Mouse (Mus musculus) CH12.LX (cell line): ENCODE measurements at regions not wholly inside any gene's neighbourhood (a gene's known extent, or its start where the extent isn't known, plus 50 kb on each side); places are given as distances from the start of the nearest gene placed in this dataset.

ENCODE experiments used
- DNase-seq: peaks from one replicate; pipeline ENCODE4 v3.0.0-alpha.2; 2013; ENCODE audit errors: extremely low read depth
- H3K27ac ChIP-seq: 2 replicates; pipeline ENCODE4 v1.5.1; 2012; ENCODE audit warnings: low read depth, mild to moderate bottlenecking, control low read depth, moderate library complexity; ENCODE audit not compliant: insufficient read depth
- H3K27me3 ChIP-seq: replicated peaks from 2 replicates; pipeline ENCODE3; 2012; ENCODE audit warnings: inconsistent platforms
- H3K36me3 ChIP-seq, 2 experiments: replicated peaks in 1 of 2; 2 replicates each; pipeline versions ENCODE3 to v1.6.1; 2012; ENCODE audit warnings: inconsistent platforms in 1 of 2, low read length in 1 of 2, mild to moderate bottlenecking in 1 of 2, mixed read lengths in 1 of 2, moderate library complexity in 1 of 2; ENCODE audit not compliant: control insufficient read depth in 1 of 2, insufficient read depth in 1 of 2
- H3K4me1 ChIP-seq, 2 experiments: 2 replicates each; pipeline ENCODE4 v1.6.1; 2012; ENCODE audit warnings: inconsistent platforms in 1 of 2, moderate library complexity in 1 of 2; ENCODE audit not compliant: insufficient read depth in 2 of 2, control insufficient read depth in 1 of 2
- H3K4me2 ChIP-seq: 2 replicates; pipeline ENCODE4 v1.6.1; 2012; ENCODE audit warnings: low read depth, mild to moderate bottlenecking, control low read depth; ENCODE audit not compliant: poor library complexity, insufficient read depth, severe bottlenecking
- H3K4me3 ChIP-seq, 3 experiments: fragments of 150-350 bp in 1 of 3; sonication (generic) in 1 of 3; replicated peaks in 1 of 3; 2 replicates each; pipeline versions ENCODE3 to v1.5.1; 2011 to 2012; ENCODE audit warnings: low read depth in 2 of 3, low read length in 2 of 3, mild to moderate bottlenecking in 2 of 3, moderate library complexity in 2 of 3, control low read depth in 1 of 3, improper control_type of control experiment in 1 of 3, inconsistent platforms in 1 of 3, mixed read lengths in 1 of 3; ENCODE audit not compliant: poor library complexity in 1 of 3
- H3K79me2 ChIP-seq: replicated peaks from 2 replicates; pipeline ENCODE4 v1.6.1; 2012; ENCODE audit warnings: mild to moderate bottlenecking, moderate library complexity; ENCODE audit not compliant: control insufficient read depth, poor library complexity, insufficient read depth, severe bottlenecking; ENCODE audit errors: extremely low read depth
- H3K9ac ChIP-seq: 2 replicates; pipeline ENCODE4 v1.6.1; 2012; ENCODE audit warnings: low read depth, mild to moderate bottlenecking, control low read depth, moderate library complexity; ENCODE audit not compliant: insufficient read depth
- H3K9me3 ChIP-seq: replicated peaks from 2 replicates; pipeline ENCODE3; 2012; ENCODE audit warnings: low read length, inconsistent platforms, mixed read lengths
- CHD2 ChIP-seq: IDR thresholded peaks from 2 replicates; pipeline ENCODE4 v1.6.1; 2011; ENCODE audit warnings: low read length, improper control_type of control experiment
- E2F4 ChIP-seq: IDR thresholded peaks from 2 replicates; pipeline ENCODE4 v1.6.1; 2011; ENCODE audit warnings: low read depth, low read length, improper control_type of control experiment; ENCODE audit not compliant: insufficient replicate concordance
- IRF4 ChIP-seq: IDR thresholded peaks from 2 replicates; pipeline ENCODE4 v1.6.1; 2014; ENCODE audit warnings: low read depth, mild to moderate bottlenecking, inconsistent platforms, low read length, improper control_type of control experiment
- JUN ChIP-seq: IDR thresholded peaks from 2 replicates; pipeline ENCODE4 v1.6.1; 2011; ENCODE audit warnings: low read depth, mild to moderate bottlenecking, low read length, improper control_type of control experiment, moderate library complexity; ENCODE audit not compliant: insufficient read depth
- KAT2A ChIP-seq: IDR thresholded peaks from 2 replicates; pipeline ENCODE4 v1.6.1; 2012; ENCODE audit warnings: low read length, improper control_type of control experiment, inconsistent platforms; ENCODE audit not compliant: insufficient replicate concordance
- MAX ChIP-seq: IDR thresholded peaks from 2 replicates; pipeline ENCODE4 v1.6.1; 2011; ENCODE audit warnings: low read length, improper control_type of control experiment
- MAZ ChIP-seq: IDR thresholded peaks from 2 replicates; pipeline ENCODE4 v1.6.1; 2012; ENCODE audit warnings: low read depth, mild to moderate bottlenecking, inconsistent platforms, low read length, improper control_type of control experiment, moderate library complexity
- MXI1 ChIP-seq: IDR thresholded peaks from 2 replicates; pipeline ENCODE4 v1.6.1; 2011; ENCODE audit warnings: mild to moderate bottlenecking, low read depth, low read length, improper control_type of control experiment
- NELFE ChIP-seq: IDR thresholded peaks from 2 replicates; pipeline ENCODE4 v1.6.1; 2011; ENCODE audit warnings: low read depth, low read length, improper control_type of control experiment
- NRF1 ChIP-seq: IDR thresholded peaks from 2 replicates; pipeline ENCODE4 v1.6.1; 2014; ENCODE audit warnings: low read depth, mild to moderate bottlenecking, inconsistent platforms, low read length, improper control_type of control experiment, moderate library complexity
- POLR2AphosphoS2 ChIP-seq: IDR thresholded peaks from 2 replicates; pipeline ENCODE4 v1.6.1; 2011; ENCODE audit warnings: low read depth, low read length, improper control_type of control experiment
- RAD21 ChIP-seq: IDR thresholded peaks from 2 replicates; pipeline ENCODE4 v1.6.1; 2011; ENCODE audit warnings: low read depth, mild to moderate bottlenecking, low read length, improper control_type of control experiment, moderate library complexity
- SIN3A ChIP-seq: IDR thresholded peaks from 2 replicates; pipeline ENCODE4 v1.6.1; 2012; ENCODE audit warnings: low read length, improper control_type of control experiment, inconsistent platforms
- TBP ChIP-seq: conservative IDR thresholded peaks from 2 replicates; pipeline ENCODE4 v1.6.1; 2011; ENCODE audit warnings: low read depth, low read length, improper control_type of control experiment
- UBTF ChIP-seq: IDR thresholded peaks from 2 replicates; pipeline ENCODE4 v1.6.1; 2012; ENCODE audit warnings: low read depth, mild to moderate bottlenecking, inconsistent platforms, low read length, improper control_type of control experiment, moderate library complexity
- USF1 ChIP-seq: IDR thresholded peaks from 2 replicates; pipeline ENCODE4 v1.6.1; 2014; ENCODE audit warnings: low read depth, mild to moderate bottlenecking, inconsistent platforms, low read length, improper control_type of control experiment
- USF2 ChIP-seq: conservative IDR thresholded peaks from 2 replicates; pipeline ENCODE4 v1.6.1; 2011; ENCODE audit warnings: low read depth, low read length, improper control_type of control experiment
- dilution Hi-C: fragments of 300-500 bp; cut with MboI; formaldehyde crosslinking; loops from 2 replicates; pipeline ENCODE4 v1.14.3; 2020; ENCODE audit warnings: low sequenced_read_pairs; ENCODE audit not compliant: extremely low pct_unique_long_range_greater_than_20kb, extremely low pct_ligation_motif_present
- in situ Hi-C: fragments of 300-500 bp; cut with MboI; formaldehyde crosslinking; loops from 3 replicates; pipeline ENCODE4 v1.14.3; 2019; ENCODE audit warnings: low sequenced_read_pairs, low pct_ligation_motif_present, low pct_unique_long_range_greater_than_20kb, mixed read lengths

GRCm38 (mm10) chr19:21919074-21919473, 140.9 kb downstream of the Cemip2 start:
- H3K9me3 ChIP-seq, result no peaks in the 10 kb centered on the region
- H3K4me1 ChIP-seq, result peaks cover 6 to 30% of the 10 kb centered on the region in 2 experiments; a peak in 3 of 4 replicates
- no peaks in the 10 kb centered on the region for H3K79me2 ChIP-seq
- H3K9ac ChIP-seq, result no peak overlapping the region
- no peaks in the 10 kb centered on the region for H3K36me3 ChIP-seq
- in situ Hi-C loops, result no loop called here
- dilution Hi-C loops, result no loop called here
- no peak for TF ChIP-seq RAD21
- no peak for TF ChIP-seq E2F4
- no peak overlapping the region for H3K4me2 ChIP-seq
- H3K27ac ChIP-seq, result no peak overlapping the region
- no peak for DNase-seq
- H3K4me3 ChIP-seq, result no peak overlapping the region
- no peaks in the 10 kb centered on the region for H3K27me3 ChIP-seq

GRCm38 (mm10) chr19:21940114-21940513, 162.0 kb downstream of the Cemip2 start:
- TF ChIP-seq MXI1 (no peak), SIN3A (no peak), POLR2AphosphoS2 (no peak), UBTF (no peak), IRF4 (no peak), NELFE (no peak), JUN (no peak), MAX (no peak), MAZ (no peak), USF2 (no peak), KAT2A (no peak), CHD2 (no peak), TBP (no peak), USF1 (no peak), NRF1 (no peak)
- H3K79me2 ChIP-seq, result no peaks in the 10 kb centered on the region
- H3K4me2 ChIP-seq, result no peak overlapping the region
- H3K9ac ChIP-seq, result no peak overlapping the region
- no peaks in the 10 kb centered on the region for H3K9me3 ChIP-seq
- DNase-seq, result no peak
- in situ Hi-C loops, result loop anchor here (10.0 kb wide), 1 partner anchor 165 kb away; the partner anchor contains the start of gene Cemip2
- H3K4me1 ChIP-seq, result peaks cover 0 to 5% of the 10 kb centered on the region in 2 experiments; a peak in 2 of 4 replicates
- no peaks in the 10 kb centered on the region for H3K36me3 ChIP-seq
- H3K27me3 ChIP-seq, result no peaks in the 10 kb centered on the region
- no peak overlapping the region for H3K4me3 ChIP-seq
- dilution Hi-C loops, result no loop called here
- no peak overlapping the region for H3K27ac ChIP-seq
